ENCODE assay signal across 8 mouse cellular contexts in the genomic region with DNA sequence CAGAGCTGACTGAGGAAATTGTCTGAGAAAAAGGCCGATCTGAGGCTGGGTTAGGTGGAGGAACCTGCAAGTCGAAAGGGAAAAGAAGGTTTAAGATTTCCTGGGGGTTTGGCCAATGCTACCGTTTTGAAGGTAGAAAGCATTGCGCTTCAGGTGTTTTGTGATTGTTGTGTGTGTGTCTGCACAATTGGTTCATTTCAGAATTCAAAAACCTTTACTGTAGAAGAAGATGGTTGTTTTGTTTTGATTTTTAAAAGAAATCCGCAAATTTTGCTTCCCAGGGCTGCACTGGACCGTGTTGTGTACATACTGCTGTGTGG. TPM values are rescaled to one million over a fixed set of nuclear protein-coding genes. Genes with fewer than 3 reads are reported as not detected.
DNase-seq lines count a peak whose midpoint lies in the region; ATAC-seq and TF ChIP-seq lines count a peak whose summit lies in the region.

No protein-coding gene starts in this region.

- H3K27ac ChIP-seq in kidney, postnatal 0 days = peak overlapping the region; percentile 93
- H3K27ac ChIP-seq in bone marrow macrophage, adult 2 months (ENCODE audit: insufficient read depth, low read depth, low read length) = peak overlapping the region; percentile 79
- peak overlapping the region; percentile 88 for H3K27ac ChIP-seq in hindbrain, embryonic 14.5 days
- H3K27ac ChIP-seq in midbrain, embryonic 15.5 days = peak overlapping the region; percentile 92

- WGBS in kidney, postnatal 0 days = 0% methylated on average over 6 of the region's 6 CpGs
- WGBS in hindbrain, embryonic 14.5 days = 2% methylated on average over 6 of the region's 6 CpGs
- 1% methylated on average over 6 of the region's 6 CpGs for WGBS in midbrain, embryonic 15.5 days

- H3K4me1 ChIP-seq in kidney, postnatal 0 days (replicated peaks; ENCODE audit: insufficient read depth, low read length) = peaks cover 21% of the 10 kb centered on the region
- H3K4me1 ChIP-seq in bone marrow macrophage, adult 2 months (ENCODE audit: control insufficient read depth, insufficient read depth, low read length) = peaks cover 29% of the 10 kb centered on the region
- H3K4me1 ChIP-seq in hindbrain, embryonic 14.5 days (replicated peaks; ENCODE audit: control insufficient read depth, insufficient read depth, low read length) = peaks cover 46% of the 10 kb centered on the region
- peaks cover 52% of the 10 kb centered on the region for H3K4me1 ChIP-seq in midbrain, embryonic 15.5 days

- no peaks in the 10 kb centered on the region for H3K36me3 ChIP-seq in kidney, postnatal 0 days (ENCODE audit: insufficient read depth, low read length)
- H3K36me3 ChIP-seq in hindbrain, embryonic 14.5 days (replicated peaks; ENCODE audit: control insufficient read depth, insufficient read depth) = no peaks in the 10 kb centered on the region
- H3K36me3 ChIP-seq in midbrain, embryonic 15.5 days (replicated peaks) = no peaks in the 10 kb centered on the region

- H3K9me3 ChIP-seq in kidney, postnatal 0 days (replicated peaks; ENCODE audit: low read length) = no peaks in the 10 kb centered on the region
- H3K9me3 ChIP-seq in hindbrain, embryonic 14.5 days (ENCODE audit: control insufficient read depth, low read length) = no peaks in the 10 kb centered on the region
- no peaks in the 10 kb centered on the region for H3K9me3 ChIP-seq in midbrain, embryonic 15.5 days

- peak overlapping the region; percentile 89 for H3K9ac ChIP-seq in kidney, postnatal 0 days (ENCODE audit: low read depth, low read length)
- peak overlapping the region; percentile 77 for H3K9ac ChIP-seq in hindbrain, embryonic 14.5 days
- peak overlapping the region; percentile 84 for H3K9ac ChIP-seq in midbrain, embryonic 15.5 days

- TF ChIP-seq CTCF in kidney, postnatal 0 days (IDR thresholded peaks at IDR 0.05; ENCODE audit: low read depth) = no peak
- TF ChIP-seq CTCF in bone marrow macrophage, adult 2 months (IDR thresholded peaks at IDR 0.05; ENCODE audit: low read depth, low read length) = no peak

- H3K4me2 ChIP-seq in kidney, postnatal 0 days (ENCODE audit: low read length) = peak overlapping the region; percentile 91
- H3K4me2 ChIP-seq in hindbrain, embryonic 14.5 days (replicated peaks) = peak overlapping the region; percentile 98
- H3K4me2 ChIP-seq in midbrain, embryonic 15.5 days = peak overlapping the region; percentile 98

- H3K27me3 ChIP-seq in kidney, postnatal 0 days (ENCODE audit: insufficient read depth, low read length) = no peaks in the 10 kb centered on the region
- H3K27me3 ChIP-seq in hindbrain, embryonic 14.5 days (ENCODE audit: control insufficient read depth, insufficient read depth, low read length) = no peaks in the 10 kb centered on the region
- no peaks in the 10 kb centered on the region for H3K27me3 ChIP-seq in midbrain, embryonic 15.5 days (replicated peaks)

- peak overlapping the region; percentile 78 for H3K4me3 ChIP-seq in kidney, postnatal 0 days (replicated peaks; ENCODE audit: low read depth, low read length)
- peak overlapping the region; percentile 97 for H3K4me3 ChIP-seq in bone marrow macrophage, adult 2 months (ENCODE audit: insufficient read depth, low read length)
- H3K4me3 ChIP-seq in hindbrain, embryonic 14.5 days (replicated peaks; ENCODE audit: low read length) = peak overlapping the region; percentile 66
- peak overlapping the region; percentile 75 for H3K4me3 ChIP-seq in midbrain, embryonic 15.5 days

- ATAC-seq in kidney, postnatal 0 days (replicated peaks; ENCODE audit: low FRiP score, low read depth) = no peak
- ATAC-seq in hindbrain, embryonic 14.5 days (ENCODE audit: low FRiP score) = no peak
- no peak; the same call in 1 of the 2 replicates for ATAC-seq in midbrain, embryonic 15.5 days (replicated peaks)
- ATAC-seq in cerebellum, adult (ENCODE audit: insufficient number of reproducible peaks, low FRiP score, low TSS enrichment) = no peak

- peak; percentile 58 for DNase-seq in kidney, postnatal 0 days (ENCODE audit: low spot score)
- no peak for DNase-seq in kidney, adult 11 months
- DNase-seq in hindbrain, embryonic 14.5 days (ENCODE audit: low spot score) = peak; percentile 41
- no peak for DNase-seq in urinary bladder, postnatal 25 days (ENCODE audit: low spot score)
- DNase-seq in thymus, postnatal 14 days = no peak

- no peak for TF ChIP-seq POLR2A in bone marrow macrophage, adult 2 months (IDR thresholded peaks at IDR 0.05; ENCODE audit: borderline replicate concordance, low read depth, low read length)

RNA-seq across cellular contexts. Expression of gene Arhgef11, which starts 0.4 kb away (rescaled TPM):
- 10.7 and 11.0 TPM in 2 replicates for polyA plus RNA-seq in kidney, postnatal 0 days (2015; fragmentation: Nextera tagmentation; extraction: Ambion mirVana)
- polyA plus RNA-seq in bone marrow macrophage, adult 2 months (2012; ENCODE audit: insufficient read depth, insufficient read length, missing spikeins) = 21.8 and 25.5 TPM in 2 replicates
- 27.0 and 28.0 TPM in 2 replicates for polyA plus RNA-seq in hindbrain, embryonic 14.5 days (2014; fragmentation: Nextera tagmentation; extraction: Ambion mirVana)
- 27.9 and 28.7 TPM in 2 replicates for polyA plus RNA-seq in midbrain, embryonic 15.5 days (2015; fragmentation: Nextera tagmentation; extraction: Ambion mirVana)

Comparison
In these comparisons a context has a peak if more than half of its experiments do, and no peak if none do; other contexts are left out.
1. DNase-seq: peak in kidney, postnatal 0 days (single experiment) and hindbrain, embryonic 14.5 days (single experiment); none in kidney, adult 11 months (single experiment), urinary bladder, postnatal 25 days (single experiment) and thymus, postnatal 14 days (single experiment).
2. Peak in every context shown above with its lines, with median percentiles within 50 percentile points of each other: H3K27ac ChIP-seq, H3K4me2 ChIP-seq, H3K4me3 ChIP-seq and H3K9ac ChIP-seq.